Mouse (Mus musculus): ENCODE results near the gene Abtb2. TPM values are rescaled to one million over a fixed set of nuclear protein-coding genes. Genes with fewer than 3 reads are reported as not detected.

Abtb2 gene
- total RNA-seq, 2 experiments from 2014 or later = 17.3 to 74.9 TPM

DNA sequence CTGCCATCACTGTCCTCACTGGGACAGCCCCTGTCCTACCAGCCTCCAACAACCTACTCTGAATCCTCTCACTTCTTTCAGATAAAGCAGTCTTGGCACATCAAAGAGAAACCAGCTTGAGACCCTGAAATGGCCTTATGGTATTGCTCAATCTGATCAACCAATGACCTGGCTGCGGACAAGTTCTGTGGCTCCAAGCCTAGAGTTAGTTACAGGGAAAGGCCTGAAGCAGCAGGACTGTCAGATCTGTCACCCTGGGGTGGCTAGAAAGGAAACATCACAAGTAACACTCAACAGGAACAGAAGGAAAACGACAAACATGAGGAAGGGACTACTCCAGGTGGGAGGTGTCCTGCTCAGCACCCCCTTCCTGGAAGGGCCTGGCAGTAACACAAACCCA is 158.4 kb downstream of the Abtb2 start:
- DNase-seq (ENCODE audit: low spot score in 2 of 2) = no peak

DNA sequence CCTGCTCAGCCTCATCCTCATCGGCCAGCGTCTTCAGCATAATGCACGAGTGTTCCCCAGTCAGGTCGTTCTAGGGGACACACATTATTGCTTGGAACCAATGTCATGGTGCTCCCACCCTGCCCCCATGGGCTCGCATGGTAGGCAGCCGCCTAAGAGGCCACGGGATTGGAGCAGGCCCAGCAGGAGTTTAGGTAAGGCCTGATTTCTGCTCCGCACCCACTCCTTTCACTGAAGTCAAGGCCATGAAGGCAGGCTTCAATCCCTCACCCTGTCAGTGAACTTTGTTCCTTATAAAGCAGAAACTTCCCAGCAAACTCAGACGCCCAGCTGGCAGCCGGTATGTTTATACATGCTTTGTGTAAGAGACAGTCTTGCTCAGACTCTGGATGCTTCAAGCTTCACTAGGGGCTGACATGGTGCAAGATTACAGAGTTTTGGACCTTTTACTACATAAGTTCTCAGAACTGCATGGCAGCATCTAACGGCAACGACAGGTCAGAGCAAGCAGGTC is 162.0 kb downstream of the Abtb2 start:
- DNase-seq (ENCODE audit: low spot score in 2 of 2) = no peak

DNA sequence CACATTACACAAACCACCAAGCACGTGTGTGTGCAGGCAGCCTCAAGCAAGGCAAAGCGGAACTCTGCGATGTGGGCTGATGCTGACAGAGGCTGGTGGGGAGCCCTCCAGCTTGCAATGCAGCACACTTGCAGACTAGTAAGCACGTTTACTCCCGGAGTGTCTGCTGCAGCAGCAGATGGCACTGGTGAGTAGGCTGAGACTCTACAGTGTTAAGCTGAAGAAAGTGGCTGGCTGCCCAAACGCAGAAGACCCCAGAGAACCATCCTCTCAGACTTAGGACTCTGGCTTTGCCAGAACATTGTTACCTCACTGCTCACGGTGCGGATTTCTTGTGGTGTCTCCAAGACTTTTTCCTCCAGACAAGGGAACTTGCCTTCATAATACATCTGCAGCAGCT is 164.9 kb downstream of the Abtb2 start:
- no peak for DNase-seq (ENCODE audit: low spot score in 2 of 2)

DNA sequence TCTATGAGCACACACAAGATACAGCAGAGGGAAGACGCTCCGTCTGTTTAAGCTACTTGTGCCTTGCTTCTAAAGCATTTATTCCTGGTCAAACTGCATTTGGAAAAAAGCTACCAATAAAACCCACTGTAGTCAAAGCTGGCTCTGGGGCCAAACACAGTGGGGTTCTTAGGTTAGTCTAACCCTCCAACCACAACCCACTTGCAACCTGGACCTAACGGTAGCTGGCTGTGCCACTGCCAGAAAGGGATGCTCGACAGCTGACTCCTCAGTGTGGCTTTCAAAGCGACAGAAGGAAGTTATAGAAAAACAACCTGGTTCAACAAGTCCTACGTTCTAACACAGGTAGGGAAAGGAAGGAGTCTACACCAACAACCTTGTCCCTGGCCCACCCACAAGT is 165.3 kb downstream of the Abtb2 start:
- DNase-seq (ENCODE audit: low spot score in 2 of 2) = no peak

DNA sequence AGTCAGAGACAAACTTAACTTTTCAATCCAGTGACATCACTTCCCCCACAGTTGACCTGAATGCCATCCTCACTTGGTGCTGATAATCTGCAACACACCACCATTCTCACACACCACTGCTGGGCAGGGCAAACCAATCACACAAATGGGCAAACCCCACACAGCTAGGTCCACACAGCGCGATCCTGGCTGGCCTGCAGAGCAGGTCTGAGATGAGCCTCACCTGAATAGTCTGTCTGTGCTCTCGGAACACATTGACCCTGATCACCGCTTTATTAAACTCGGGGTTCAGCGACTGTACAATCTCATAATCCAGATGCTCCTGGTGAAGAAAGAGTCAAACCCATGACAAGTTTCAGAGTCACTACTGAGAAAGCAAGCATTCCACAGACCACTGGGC is 176.7 kb downstream of the Abtb2 start:
- DNase-seq (ENCODE audit: low spot score in 2 of 2) = peak in 1 of 2 experiments; percentile 11

DNA sequence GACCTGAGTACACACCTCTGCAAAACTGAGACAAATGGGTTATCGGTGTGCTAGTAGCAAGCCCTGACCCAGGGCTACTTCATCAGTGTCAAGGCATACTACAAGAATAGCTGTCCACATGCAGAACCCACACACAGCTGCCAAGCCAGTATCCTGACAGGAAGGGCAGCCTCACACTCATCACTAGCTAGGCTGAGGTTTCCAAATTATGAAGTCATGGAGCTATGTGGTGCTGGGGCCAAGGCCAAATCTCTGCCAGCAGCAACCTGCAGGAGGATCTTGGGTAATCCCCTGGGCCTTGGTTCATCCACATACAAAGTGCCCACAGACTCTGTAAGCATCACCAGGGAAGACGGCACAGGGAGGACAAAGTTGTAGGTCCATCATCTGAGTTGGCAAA is 177.4 kb downstream of the Abtb2 start:
- peak in 1 of 2 experiments; percentile 20 for DNase-seq (ENCODE audit: low spot score in 2 of 2)

DNA sequence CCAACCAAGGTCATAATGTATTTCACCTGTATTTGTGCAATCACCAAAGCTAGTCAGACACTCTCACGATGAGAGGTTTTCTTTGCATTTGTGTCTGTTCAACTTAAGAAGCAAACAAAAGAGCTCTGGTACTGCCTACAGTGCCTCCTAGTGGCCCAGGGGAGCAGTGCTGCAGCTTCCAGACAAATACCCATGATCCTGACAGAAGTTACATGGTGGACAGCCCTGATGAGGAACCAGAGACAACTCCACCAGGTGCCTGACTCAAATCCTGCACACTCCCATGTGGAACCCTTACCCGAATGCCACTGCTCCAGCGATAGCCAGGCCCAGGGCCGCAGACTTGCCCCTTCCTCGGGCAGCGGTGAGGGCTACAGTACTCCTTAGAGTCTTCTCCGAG is 177.9 kb downstream of the Abtb2 start:
- peak; percentile 39 to 43 for DNase-seq (ENCODE audit: low spot score in 2 of 2)

DNA sequence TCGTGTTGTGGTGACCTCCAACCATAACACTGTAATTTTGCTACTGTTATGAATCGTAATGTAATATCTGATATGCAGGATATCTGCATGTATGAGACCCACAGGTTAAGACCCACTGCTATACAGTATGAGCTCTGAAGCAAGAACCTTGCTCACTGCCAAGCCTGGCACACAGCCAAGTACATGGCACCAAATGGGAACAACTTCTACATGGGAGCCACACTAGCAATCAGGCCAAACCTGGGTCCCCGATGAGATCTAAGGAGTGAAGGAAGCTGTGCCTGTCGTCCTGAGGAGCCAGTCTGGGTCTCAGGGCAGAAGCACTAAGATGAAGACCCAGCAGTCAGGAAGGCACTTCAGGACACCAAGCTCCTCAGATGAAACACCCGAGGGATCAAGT is 179.4 kb downstream of the Abtb2 start:
- peak in 1 of 2 experiments; percentile 41 for DNase-seq (ENCODE audit: low spot score in 2 of 2)

DNA sequence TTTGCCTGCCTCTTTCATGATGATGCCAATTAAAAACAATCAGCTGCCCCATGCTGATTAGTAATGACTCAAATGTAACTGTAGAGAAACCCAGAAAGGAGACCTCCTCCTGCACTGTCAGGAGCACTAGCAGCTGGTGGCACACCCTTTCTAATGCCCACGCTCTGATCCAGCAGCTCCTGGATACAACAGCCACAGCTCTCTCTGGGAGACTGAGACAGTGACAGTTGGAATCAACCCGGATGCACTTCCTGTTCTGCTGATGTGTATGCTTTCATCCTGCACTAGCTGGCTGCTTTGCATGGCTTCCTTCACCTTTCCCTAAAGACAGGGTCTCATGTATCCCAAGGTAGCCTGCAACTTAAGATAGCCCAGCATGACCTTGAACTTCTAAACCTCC is 180.0 kb downstream of the Abtb2 start:
- no peak for DNase-seq (ENCODE audit: low spot score in 2 of 2)

DNA sequence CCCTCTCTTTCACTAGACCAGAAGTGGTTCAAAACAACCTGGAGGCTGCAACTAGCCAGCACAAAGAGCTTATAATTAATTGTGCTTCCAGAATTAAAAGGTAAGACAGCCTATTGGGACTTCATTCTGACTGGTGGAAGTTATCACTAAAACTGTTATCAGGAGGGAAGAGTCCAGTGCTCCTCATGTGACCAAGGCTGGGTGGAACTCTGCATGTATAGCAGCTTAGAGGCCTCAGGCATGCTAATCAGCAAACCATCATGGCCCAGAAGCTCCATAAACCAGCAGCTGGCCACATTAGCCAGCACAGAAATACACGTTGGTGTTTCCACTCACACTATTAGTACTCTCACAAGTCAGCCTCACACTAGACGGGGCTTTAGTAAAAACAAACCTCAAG is 180.7 kb downstream of the Abtb2 start:
- no peak for DNase-seq (ENCODE audit: low spot score in 2 of 2)

DNA sequence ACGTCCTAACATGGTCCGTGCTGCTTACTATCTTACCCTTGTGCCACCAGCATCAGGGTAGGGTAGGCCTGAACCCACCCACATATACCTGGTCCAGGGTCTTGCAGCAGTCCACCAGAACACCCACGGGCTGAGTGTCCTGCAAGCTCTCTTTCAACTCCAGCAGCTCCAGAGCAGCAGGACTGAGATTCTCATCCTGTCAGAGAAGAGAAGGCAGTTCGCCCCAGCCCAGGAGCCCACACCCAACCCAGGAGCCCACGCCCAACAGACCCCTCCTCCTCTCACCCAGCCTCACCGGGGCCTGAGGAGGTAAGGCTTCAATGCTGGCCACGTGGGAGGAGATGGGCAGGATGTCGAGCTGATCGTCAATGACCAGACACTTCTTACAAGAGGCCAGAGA is 181.8 kb downstream of the Abtb2 start:
- DNase-seq (ENCODE audit: low spot score in 2 of 2) = no peak

DNA sequence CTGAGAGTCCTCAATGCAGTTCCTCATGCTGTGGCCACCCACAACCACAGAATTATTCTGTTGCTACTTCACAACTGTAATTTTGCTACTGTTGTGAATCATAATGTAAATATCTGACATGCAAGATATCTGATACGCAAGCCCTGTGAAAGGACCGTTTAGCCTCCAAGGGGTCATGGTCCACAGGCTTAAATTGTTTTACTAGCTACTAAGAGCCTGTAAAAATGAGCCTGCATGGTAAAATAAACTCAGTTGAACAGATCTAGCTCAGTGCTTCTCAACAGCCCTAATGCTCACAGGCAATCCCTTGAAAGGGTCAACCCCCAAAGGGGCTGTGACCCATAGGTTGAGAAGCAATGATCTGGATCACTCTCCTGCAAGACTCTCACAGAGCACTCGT is 183.0 kb downstream of the Abtb2 start:
- no peak for DNase-seq (ENCODE audit: low spot score in 2 of 2)

DNA sequence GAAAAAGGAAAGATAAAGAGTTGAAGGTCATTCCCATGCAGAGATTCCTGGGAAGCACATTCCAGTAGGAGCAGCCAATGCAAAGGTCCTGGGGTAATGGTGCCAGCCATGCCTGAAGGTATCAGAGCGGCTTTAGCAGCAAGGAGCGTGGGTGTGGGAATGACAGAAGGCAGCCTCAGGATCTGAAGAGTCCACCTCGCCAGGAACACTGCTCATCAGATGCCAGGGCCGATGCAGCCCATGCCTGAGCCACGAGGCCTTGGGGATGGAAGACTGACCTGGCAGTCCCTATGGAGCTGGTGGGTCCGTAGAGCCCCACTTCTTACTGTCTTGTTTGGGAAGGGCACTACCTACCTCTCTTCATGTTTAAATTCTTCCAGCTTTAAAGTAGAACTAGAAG is 185.7 kb downstream of the Abtb2 start:
- no peak for DNase-seq (ENCODE audit: low spot score in 2 of 2)

DNA sequence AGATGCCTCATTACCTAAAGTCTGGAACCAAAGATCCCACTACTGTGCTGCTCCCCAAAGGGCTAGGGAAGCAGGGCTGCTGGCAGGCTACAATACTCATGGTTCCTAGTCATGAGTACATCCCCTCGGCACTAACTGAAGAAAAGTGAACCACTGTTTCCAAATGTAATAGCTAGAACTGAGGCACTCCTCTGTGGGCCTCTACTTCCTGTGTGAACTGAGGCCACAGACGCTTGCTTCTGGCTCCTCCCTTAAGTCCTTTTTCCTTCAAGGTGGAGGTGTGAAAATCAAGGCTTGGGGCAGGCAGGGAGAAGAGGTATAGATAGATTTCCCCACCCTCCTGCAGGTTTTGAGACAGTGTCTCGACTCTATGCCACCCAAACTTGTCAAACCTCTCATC is 188.5 kb downstream of the Abtb2 start:
- no peak for DNase-seq (ENCODE audit: low spot score in 2 of 2)

DNA sequence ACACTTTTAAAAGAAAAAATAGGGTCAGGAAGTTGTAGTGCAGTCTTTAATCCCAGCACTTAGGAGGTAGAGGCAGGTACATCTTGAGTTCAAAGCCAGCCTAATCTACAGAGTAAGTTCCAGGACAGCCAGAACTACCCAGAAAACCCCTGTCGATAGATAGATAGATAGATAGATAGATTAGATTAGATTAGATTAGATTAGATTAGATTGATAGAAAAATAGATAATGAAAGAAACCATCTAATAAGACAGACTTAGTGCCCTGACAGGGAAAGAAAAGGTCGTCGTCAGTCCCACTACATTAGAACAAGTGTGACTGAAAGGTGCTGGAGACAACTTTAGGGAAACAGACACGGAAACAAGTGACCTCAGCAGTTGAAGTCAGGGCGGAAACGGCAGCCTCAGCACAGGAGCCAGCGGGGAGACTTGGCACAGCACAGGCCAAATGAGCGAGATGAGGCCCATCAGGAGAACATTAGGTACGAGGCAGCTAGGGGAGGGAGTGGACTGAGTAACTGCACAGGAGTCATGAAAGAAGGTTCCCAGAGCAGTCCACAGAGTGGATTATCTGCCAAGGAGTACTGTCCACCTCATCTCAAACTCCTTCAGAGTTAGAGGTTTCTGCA is 189.5 kb downstream of the Abtb2 start:
- no peak for DNase-seq (ENCODE audit: low spot score in 2 of 2)

DNA sequence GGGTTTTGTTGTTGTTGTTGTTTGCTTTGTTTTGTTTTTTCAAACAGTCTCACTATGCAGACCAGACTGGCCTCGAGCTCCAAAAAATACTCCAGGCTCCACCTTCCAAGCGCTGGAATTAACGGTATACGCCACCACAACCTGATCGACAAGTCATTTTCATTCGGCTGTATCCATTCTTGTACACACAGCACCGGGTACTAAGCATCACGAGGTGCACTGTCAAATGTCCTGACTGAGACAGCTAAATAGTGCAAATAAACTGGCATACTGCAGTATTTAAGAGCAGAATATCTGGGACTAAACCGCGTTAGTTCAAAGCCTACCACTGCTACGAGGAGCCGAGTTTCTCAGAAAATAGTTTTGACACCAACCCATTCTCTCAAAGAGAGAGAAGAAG is 194.3 kb downstream of the Abtb2 start:
- no peak for DNase-seq (ENCODE audit: low spot score in 2 of 2)

DNA sequence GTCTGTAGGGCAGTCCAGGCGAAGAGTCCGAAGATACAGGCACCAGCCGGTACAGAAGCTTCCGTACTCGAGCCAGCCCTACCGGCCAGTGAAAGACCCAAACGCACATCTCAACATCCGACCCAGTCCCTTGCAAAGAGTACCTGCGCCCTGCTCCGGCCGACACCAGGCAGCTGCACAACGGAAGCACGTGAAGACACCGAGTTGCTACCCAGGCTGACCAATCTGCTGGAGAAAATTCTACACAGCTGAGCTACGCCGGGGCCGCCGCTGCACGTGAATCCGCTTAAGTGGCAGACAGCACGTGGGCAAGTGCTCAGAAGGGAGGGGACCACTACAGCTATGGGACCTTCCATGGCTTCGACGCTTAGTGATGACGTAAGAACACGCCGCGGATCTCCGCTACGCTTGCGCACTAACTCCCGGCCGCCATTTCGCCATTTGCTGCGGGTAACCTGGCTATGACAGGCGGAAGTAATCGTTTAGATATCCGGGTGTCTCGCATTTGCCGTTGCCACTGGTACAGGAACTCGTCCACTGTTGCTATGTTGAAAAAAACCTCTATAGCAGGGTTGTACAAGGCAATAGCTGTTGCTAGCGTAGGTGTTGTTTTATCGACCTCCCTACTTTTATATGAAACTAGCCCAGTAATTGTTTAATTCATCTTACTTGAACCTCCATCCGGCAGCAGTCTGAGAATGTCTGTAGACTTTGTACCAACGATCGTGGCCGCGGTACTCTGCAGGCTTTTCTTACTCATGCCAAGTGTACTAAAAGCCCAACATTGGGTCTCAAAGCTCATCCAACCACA is 195.0 kb downstream of the Abtb2 start, which contains the start of gene Nat10:
Gene Nat10 (minus strand): TSS at position 365 of the 811 bp plus-strand sequence.
- DNase-seq (ENCODE audit: low spot score in 2 of 2) = peak; percentile 94 to 98

DNA sequence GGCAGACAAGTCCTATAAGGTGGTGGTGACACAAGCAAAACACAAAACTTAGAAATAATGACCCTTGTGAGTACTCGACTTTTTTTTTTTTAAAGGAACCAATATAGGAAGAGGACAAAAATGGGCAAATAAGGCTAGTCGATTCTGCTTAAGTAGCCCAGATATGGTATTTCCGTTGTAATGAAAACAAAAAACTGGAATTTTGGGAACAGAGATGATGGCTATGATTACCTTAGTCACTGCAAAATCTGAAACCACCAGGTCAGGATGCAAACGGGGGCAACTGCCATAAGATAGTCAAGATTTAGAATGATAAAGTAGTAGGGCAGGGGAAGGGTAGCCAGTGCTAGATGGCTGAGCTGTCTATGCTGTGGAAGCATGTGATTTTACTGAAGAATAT is 195.9 kb downstream of the Abtb2 start:
- DNase-seq (ENCODE audit: low spot score in 2 of 2) = no peak

DNA sequence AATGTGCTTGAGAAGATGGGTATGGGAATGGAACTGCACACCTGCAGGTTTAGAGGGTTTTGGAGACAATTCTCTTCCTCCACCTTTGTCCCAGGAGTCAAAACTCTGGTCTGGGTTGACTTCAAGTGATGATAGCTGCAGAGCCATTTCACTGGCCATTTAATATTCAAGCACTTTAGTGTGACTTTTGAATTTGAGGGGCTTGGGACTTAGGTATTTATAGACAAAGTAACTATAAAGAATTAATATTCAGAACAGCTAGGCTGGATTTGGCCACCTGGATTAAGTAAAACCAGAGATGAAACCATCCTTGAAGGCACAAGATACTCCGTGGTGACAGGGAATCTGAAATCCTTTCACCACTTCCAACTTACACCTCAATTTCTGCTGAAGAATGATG is 196.4 kb downstream of the Abtb2 start:
- no peak for DNase-seq (ENCODE audit: low spot score in 2 of 2)
